Mouse (Mus musculus): ENCODE measurements around the gene Ccdc97.

The Ccdc97 gene

GRCm38 (mm10) chr7:25718788-25719417 is at the start of gene Ccdc97:
Gene Ccdc97 (minus strand): TSS chr7:25719088.
- peak; percentile 85 for ATAC-seq (ENCODE audit: insufficient number of reproducible peaks, low FRiP score, low TSS enrichment)

- no peak for ATAC-seq (ENCODE audit: insufficient number of reproducible peaks, low FRiP score, low TSS enrichment)
These were observed 49.3 kb upstream of the Ccdc97 start for GRCm38 (mm10) chr7:25768229-25768628.

GRCm38 (mm10) chr7:25766108-25766507 is 47.2 kb upstream of the Ccdc97 start:
- no peak for ATAC-seq (ENCODE audit: insufficient number of reproducible peaks, low FRiP score, low TSS enrichment)

- ATAC-seq (ENCODE audit: insufficient number of reproducible peaks, low FRiP score, low TSS enrichment), result no peak
These were observed 45.3 kb upstream of the Ccdc97 start for GRCm38 (mm10) chr7:25764221-25764620.

GRCm38 (mm10) chr7:25763678-25764077 is 44.8 kb upstream of the Ccdc97 start:
- no peak for ATAC-seq (ENCODE audit: insufficient number of reproducible peaks, low FRiP score, low TSS enrichment)

GRCm38 (mm10) chr7:25761354-25761753 is 42.5 kb upstream of the Ccdc97 start:
- no peak for ATAC-seq (ENCODE audit: insufficient number of reproducible peaks, low FRiP score, low TSS enrichment)

GRCm38 (mm10) chr7:25756011-25756410 is 37.1 kb upstream of the Ccdc97 start:
- no peak for ATAC-seq (ENCODE audit: insufficient number of reproducible peaks, low FRiP score, low TSS enrichment)

- ATAC-seq (ENCODE audit: insufficient number of reproducible peaks, low FRiP score, low TSS enrichment), result peak; percentile 37; the same call in 1 of the 2 replicates
These were observed 36.6 kb upstream of the Ccdc97 start for GRCm38 (mm10) chr7:25755468-25755833.

GRCm38 (mm10) chr7:25754738-25755467 is 36.0 kb upstream of the Ccdc97 start, which contains the start of gene Hnrnpul1:
Gene Hnrnpul1 (minus strand): TSS chr7:25754757.
- peak; percentile 87 for ATAC-seq (ENCODE audit: insufficient number of reproducible peaks, low FRiP score, low TSS enrichment)

- 0 out of 2 replicates have a peak, but pooled peaks have one; percentile 24 for ATAC-seq (ENCODE audit: insufficient number of reproducible peaks, low FRiP score, low TSS enrichment)
These were observed 35.5 kb upstream of the Ccdc97 start for GRCm38 (mm10) chr7:25754439-25754737.

- ATAC-seq (ENCODE audit: insufficient number of reproducible peaks, low FRiP score, low TSS enrichment), result peak; percentile 23; the same call in 1 of the 2 replicates
These were observed 35.0 kb upstream of the Ccdc97 start for GRCm38 (mm10) chr7:25753643-25754438.

- no peak for ATAC-seq (ENCODE audit: insufficient number of reproducible peaks, low FRiP score, low TSS enrichment)
These were observed 34.2 kb upstream of the Ccdc97 start for GRCm38 (mm10) chr7:25753076-25753475.

- no peak for ATAC-seq (ENCODE audit: insufficient number of reproducible peaks, low FRiP score, low TSS enrichment)
These were observed 28.0 kb upstream of the Ccdc97 start for GRCm38 (mm10) chr7:25746844-25747243.

GRCm38 (mm10) chr7:25738277-25738676 is 19.4 kb upstream of the Ccdc97 start:
- no peak for ATAC-seq (ENCODE audit: insufficient number of reproducible peaks, low FRiP score, low TSS enrichment)

GRCm38 (mm10) chr7:25736920-25737319 is 18.0 kb upstream of the Ccdc97 start:
- ATAC-seq (ENCODE audit: insufficient number of reproducible peaks, low FRiP score, low TSS enrichment), result no peak

- ATAC-seq (ENCODE audit: insufficient number of reproducible peaks, low FRiP score, low TSS enrichment), result no peak
These were observed 16.1 kb upstream of the Ccdc97 start for GRCm38 (mm10) chr7:25734991-25735390.

- ATAC-seq (ENCODE audit: insufficient number of reproducible peaks, low FRiP score, low TSS enrichment), result no peak
These were observed 12.6 kb upstream of the Ccdc97 start for GRCm38 (mm10) chr7:25731294-25732055.

- ATAC-seq (ENCODE audit: insufficient number of reproducible peaks, low FRiP score, low TSS enrichment), result no peak
These were observed 11.0 kb upstream of the Ccdc97 start for GRCm38 (mm10) chr7:25729862-25730261.

- no peak for ATAC-seq (ENCODE audit: insufficient number of reproducible peaks, low FRiP score, low TSS enrichment)
These were observed 10.5 kb upstream of the Ccdc97 start for GRCm38 (mm10) chr7:25729396-25729795.

GRCm38 (mm10) chr7:25727800-25728199 is 8.9 kb upstream of the Ccdc97 start:
- ATAC-seq (ENCODE audit: insufficient number of reproducible peaks, low FRiP score, low TSS enrichment), result no peak
